Mouse (Mus musculus) stomach, embryonic 16.5 days (tissue): ENCODE results near the gene Klf12. TPM values are rescaled to one million over a fixed set of nuclear protein-coding genes. Genes with fewer than 3 reads are reported as not detected.

Experiments
- ATAC-seq: fragments of 200-750 bp; cut with Nextera tagmentation; 2 replicates; pipeline ENCODE4 v1.8.0; 2017; ENCODE audit warnings: moderate number of reproducible peaks, moderate TSS enrichment; ENCODE audit not compliant: insufficient read depth, low FRiP score
- H3K27ac ChIP-seq: fragments of 300-500 bp; sonication (generic); 2 replicates; pipeline ENCODE4 v1.5.1; 2014; ENCODE audit warnings: low read length
- H3K27me3 ChIP-seq: fragments of 300-500 bp; sonication (generic); 2 replicates; pipeline ENCODE4 v1.6.1; 2014; ENCODE audit warnings: low read length, control low read depth, mixed read lengths; ENCODE audit not compliant: control insufficient read depth, insufficient read depth
- H3K36me3 ChIP-seq: fragments of 300-500 bp; sonication (generic); 2 replicates; pipeline ENCODE4 v1.6.1; 2014; ENCODE audit warnings: low read length; ENCODE audit not compliant: control insufficient read depth, insufficient read depth
- H3K4me1 ChIP-seq: fragments of 300-500 bp; sonication (generic); 2 replicates; pipeline ENCODE4 v1.6.1; 2014; ENCODE audit warnings: low read length, control low read depth, mixed read lengths; ENCODE audit not compliant: control insufficient read depth, insufficient read depth
- H3K4me2 ChIP-seq: fragments of 300-500 bp; sonication (generic); 2 replicates; pipeline ENCODE4 v1.6.1; 2014; ENCODE audit warnings: low read depth, low read length, mixed read lengths
- H3K4me3 ChIP-seq: fragments of 300-500 bp; sonication (generic); replicated peaks from 2 replicates; pipeline ENCODE4 v1.5.1; 2014; ENCODE audit warnings: mild to moderate bottlenecking, low read length
- H3K9ac ChIP-seq: fragments of 300-500 bp; sonication (generic); 2 replicates; pipeline ENCODE4 v1.6.1; 2014; ENCODE audit warnings: low read length
- H3K9me3 ChIP-seq: fragments of 300-500 bp; sonication (generic); replicated peaks from 2 replicates; pipeline ENCODE4 v1.6.1; 2016; ENCODE audit warnings: low read length, control low read depth; ENCODE audit not compliant: control insufficient read depth
- WGBS: fragments of 180-500 bp; shearing (Covaris S2); extraction: QIAGEN DNeasy Blood & Tissue Kit; methylation state at CpG from one replicate; pipeline ENCODE4 v1.1.7; 2014; 5-methylcytosine and 5-hydroxymethylcytosine counted together
- polyA plus RNA-seq: library from polyadenylated mRNA; unstranded; fragments of >200 nt; fragmentation: Nextera tagmentation; extraction: Ambion mirVana; gene quantifications from 2 replicates; pipeline ENCODE4 v1.2.1, GENCODE M21; 2015

Klf12 gene
- polyA plus RNA-seq, 1 experiment from 2014 or later: 14.4 TPM

DNA sequence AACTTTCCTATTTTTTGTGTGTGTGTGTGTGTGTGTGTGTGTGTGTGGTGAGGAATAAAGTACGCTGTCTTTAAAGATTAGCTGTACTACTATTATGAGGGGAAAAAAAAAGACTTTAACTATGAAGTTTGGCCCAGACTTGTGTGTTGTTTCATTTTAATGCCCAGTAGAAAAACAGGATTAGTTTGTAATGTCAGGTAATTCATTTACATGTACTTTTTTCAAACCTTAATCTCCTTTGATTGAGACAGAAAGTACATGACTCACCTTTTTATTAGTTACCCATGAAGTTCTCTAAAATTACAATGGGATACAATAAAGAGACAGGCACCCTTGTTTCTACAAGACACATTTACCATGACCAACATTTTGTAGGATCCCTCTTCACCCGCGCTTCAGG lies 383.6 kb downstream of the Klf12 start:
- Histone ChIP-seq H3K4me1 (no peaks in the 10 kb centered on the region), H3K4me3 (no peak overlapping the region), H3K4me2 (no peak overlapping the region), H3K36me3 (no peaks in the 10 kb centered on the region), H3K9me3 (no peaks in the 10 kb centered on the region), H3K27ac (peak overlapping the region; percentile 64; the same call in 1 of the 2 replicates), H3K9ac (no peak overlapping the region), H3K27me3 (no peaks in the 10 kb centered on the region)
- 85% methylated on average over 3 of the region's 3 CpGs for WGBS
- no peak for ATAC-seq

DNA sequence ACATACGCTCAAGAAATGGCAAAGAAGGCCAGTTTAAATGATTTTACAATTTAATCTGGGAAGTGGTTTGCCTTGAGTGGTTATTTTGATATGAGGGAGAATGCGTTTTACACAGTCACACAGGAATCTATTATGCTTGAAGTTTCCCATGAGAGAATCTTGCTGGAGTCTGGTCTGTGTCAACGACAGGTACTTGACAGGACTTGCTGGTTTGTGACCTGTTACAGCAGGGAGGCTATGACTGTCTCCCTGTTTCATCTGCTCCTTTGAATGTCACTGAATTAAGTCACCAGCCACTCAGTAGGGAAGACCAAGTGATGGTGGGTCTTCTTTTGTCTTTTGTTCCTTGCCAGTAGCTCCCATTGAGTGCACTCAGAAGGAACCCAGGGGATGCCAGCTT lies 385.6 kb downstream of the Klf12 start:
- peak overlapping the region; percentile 53 for H3K27ac ChIP-seq
- no peak overlapping the region for H3K4me2 ChIP-seq
- no peaks in the 10 kb centered on the region for H3K9me3 ChIP-seq
- no peaks in the 10 kb centered on the region for H3K36me3 ChIP-seq
- H3K9ac ChIP-seq: no peak overlapping the region
- H3K27me3 ChIP-seq: no peaks in the 10 kb centered on the region
- 65% methylated on average over 3 of the region's 3 CpGs for WGBS
- no peaks in the 10 kb centered on the region for H3K4me1 ChIP-seq
- no peak for ATAC-seq
- H3K4me3 ChIP-seq: no peak overlapping the region

DNA sequence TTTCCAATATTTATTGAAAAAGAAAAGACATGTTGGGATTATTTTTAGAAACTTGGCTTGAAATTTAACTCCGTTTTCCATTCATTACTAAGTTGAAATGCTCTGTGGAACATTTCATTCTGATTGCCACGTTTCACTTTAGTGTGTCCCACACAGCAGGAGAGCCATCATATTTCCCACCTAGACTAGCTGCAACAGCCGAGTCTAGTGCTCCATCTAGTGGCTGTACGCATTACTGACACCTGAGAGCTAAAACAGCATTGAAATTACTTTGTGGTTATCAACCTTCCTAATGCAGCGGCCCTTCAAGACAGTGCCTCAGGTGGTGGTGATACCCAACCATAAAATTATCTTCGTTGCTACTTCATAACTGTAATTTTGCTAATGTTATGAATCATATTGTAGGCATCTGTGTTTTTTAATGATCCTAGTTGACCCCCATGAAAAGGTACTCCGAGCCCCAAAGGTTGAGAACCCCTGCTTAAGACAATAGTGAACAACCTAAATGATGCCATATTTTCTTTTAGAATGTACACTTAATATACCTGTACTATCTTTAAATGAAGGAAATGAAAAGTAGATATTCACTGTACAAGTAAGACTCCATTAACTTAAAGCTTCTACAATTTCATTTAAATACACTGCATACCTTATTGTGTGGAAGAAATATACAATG lies 389.6 kb downstream of the Klf12 start:
- Histone ChIP-seq H3K36me3 (no peaks in the 10 kb centered on the region), H3K4me1 (no peaks in the 10 kb centered on the region), H3K27ac (no peak overlapping the region), H3K4me2 (no peak overlapping the region), H3K9me3 (no peaks in the 10 kb centered on the region), H3K27me3 (no peaks in the 10 kb centered on the region), H3K4me3 (no peak overlapping the region), H3K9ac (no peak overlapping the region)
- no peak for ATAC-seq
- 19% methylated on average over 7 of the region's 7 CpGs for WGBS

DNA sequence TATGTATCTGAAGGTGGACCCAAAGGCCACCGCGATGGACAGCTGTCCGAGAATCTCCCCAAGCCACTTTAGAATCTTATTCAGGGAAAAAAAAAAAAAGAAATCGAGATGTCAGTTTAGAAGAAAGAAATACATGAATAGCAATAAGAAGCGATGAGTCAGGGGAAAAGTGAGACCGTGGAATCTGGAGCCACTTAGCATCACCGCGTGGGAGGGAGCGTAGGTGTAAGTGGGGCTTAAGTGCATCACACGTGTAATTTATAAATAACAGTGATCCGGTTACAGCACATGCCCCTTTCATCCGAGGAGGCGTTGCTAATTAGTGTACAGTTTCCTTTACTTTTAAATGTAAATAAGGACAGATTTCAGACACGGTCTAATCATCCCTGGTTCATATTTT lies 390.4 kb downstream of the Klf12 start:
- H3K4me1 ChIP-seq: no peaks in the 10 kb centered on the region
- no peaks in the 10 kb centered on the region for H3K27me3 ChIP-seq
- no peaks in the 10 kb centered on the region for H3K9me3 ChIP-seq
- no peak for ATAC-seq
- H3K36me3 ChIP-seq: no peaks in the 10 kb centered on the region
- H3K9ac ChIP-seq: no peak overlapping the region
- no peak overlapping the region; the same call in 1 of the 2 replicates for H3K27ac ChIP-seq
- no peak overlapping the region for H3K4me3 ChIP-seq
- H3K4me2 ChIP-seq: no peak overlapping the region
- WGBS: 76% methylated on average over 14 of the region's 14 CpGs

DNA sequence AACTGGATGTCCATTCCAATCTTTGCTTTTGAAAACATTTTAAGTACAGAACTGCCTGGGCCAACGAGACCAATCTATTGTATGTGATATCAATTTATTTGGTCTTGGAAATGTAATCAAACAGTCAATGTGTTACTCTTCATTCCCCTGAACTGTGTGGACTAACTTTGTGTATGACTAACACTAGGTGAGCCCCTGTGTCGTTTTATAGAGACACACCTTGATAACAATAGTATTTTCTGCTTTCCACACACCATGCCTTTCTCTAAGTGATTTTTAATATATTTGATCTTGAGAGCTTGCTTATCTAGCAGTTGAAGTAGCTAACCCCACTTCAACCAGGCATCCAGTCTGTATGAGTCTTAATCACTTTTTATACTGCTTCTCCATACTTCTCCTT lies 398.0 kb downstream of the Klf12 start:
- peak; percentile 82; the same call in 1 of the 2 replicates for ATAC-seq
- Histone ChIP-seq H3K4me3 (no peak overlapping the region), H3K4me1 (no peaks in the 10 kb centered on the region), H3K36me3 (no peaks in the 10 kb centered on the region), H3K27ac (peak overlapping the region; percentile 88), H3K9ac (no peak overlapping the region), H3K4me2 (no peak overlapping the region), H3K9me3 (no peaks in the 10 kb centered on the region), H3K27me3 (no peaks in the 10 kb centered on the region)
- WGBS: 58% methylated on average over 2 of the region's 2 CpGs

DNA sequence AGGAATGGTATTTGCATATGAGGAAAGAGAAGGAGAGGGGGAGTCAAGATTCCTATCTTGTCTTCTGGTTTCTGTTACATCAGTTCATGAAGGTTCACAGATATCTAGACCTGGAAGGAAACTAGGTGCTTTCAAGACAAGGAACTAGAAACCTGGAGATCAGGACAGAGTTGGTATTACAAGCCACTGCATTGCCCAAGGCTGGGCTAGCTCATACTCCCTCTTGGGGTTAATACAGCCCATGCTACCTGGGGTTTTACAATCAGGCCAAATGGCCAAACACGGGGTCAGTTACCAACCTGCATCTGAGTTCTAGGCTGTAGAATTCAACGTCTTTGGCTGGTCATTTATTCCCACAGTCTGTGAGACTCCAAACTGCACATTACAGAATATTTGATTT lies 398.9 kb downstream of the Klf12 start:
- ATAC-seq: no peak; the same call in 1 of the 2 replicates
- Histone ChIP-seq H3K9ac (no peak overlapping the region), H3K4me1 (no peaks in the 10 kb centered on the region), H3K9me3 (no peaks in the 10 kb centered on the region), H3K4me2 (no peak overlapping the region), H3K4me3 (no peak overlapping the region), H3K27me3 (no peaks in the 10 kb centered on the region), H3K36me3 (no peaks in the 10 kb centered on the region), H3K27ac (peak overlapping the region; percentile 88)
- 51% methylated on average over 2 of the region's 2 CpGs for WGBS

DNA sequence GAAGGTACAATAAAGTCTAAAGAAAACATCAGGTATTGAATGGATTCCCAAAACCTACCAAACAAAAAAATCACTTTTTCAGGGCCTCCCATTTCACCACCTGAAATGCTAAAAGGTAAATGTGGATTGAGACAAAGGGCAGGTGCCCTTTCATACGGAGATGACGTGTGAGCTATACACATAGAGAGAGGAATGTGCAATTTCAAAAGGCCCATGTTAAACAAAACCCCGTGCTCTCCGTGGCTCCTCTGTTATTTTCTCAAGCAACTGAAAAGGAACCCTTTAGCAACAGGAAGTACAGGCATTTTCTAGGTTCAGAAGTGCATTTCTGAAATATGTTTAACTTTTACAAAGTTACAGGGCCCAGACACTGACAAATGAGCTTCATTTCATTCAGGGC lies 399.4 kb downstream of the Klf12 start:
- no peak overlapping the region for H3K9ac ChIP-seq
- no peaks in the 10 kb centered on the region for H3K4me1 ChIP-seq
- no peak overlapping the region for H3K4me3 ChIP-seq
- ATAC-seq: peak; percentile 81; the same call in 1 of the 2 replicates
- H3K36me3 ChIP-seq: no peaks in the 10 kb centered on the region
- H3K9me3 ChIP-seq: no peaks in the 10 kb centered on the region
- no peaks in the 10 kb centered on the region for H3K27me3 ChIP-seq
- H3K4me2 ChIP-seq: no peak overlapping the region
- H3K27ac ChIP-seq: peak overlapping the region; percentile 88
- 23% methylated on average over 4 of the region's 4 CpGs for WGBS

DNA sequence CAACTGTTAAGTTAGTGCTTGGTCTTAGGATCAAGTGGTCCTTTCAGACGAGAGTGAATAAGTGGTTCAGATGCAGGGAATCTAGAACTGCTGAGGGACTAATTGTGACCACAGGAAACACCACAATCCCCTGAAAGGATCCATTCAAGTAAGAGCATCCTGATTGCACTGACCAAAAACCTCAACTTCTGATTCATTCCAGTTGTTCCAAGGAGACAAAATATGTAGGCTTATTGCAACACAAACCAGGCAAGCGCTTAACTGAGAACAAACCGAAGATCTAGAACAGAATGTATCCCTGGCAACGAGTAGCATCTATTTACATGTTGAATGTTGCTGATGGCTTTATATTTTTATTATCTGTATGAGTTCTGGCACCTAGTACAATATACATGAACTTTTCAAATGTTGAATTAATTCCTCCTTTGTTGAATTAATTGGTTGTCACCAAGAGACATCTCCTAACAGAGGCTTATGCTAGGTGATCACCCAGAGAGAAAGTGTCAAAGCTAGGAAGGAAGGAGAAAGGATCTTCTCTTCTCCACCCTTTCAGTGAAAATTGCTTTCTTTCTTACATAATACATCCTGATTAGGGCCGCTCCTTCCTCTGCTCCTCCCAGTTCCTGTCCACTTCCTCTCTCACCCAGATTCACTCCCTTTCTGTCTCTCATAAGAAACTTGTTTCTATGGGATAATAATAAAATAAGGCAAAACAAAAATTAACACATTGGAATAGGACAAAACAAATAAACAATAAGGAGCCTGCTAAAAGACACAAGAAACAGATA lies 407.5 kb downstream of the Klf12 start:
- no peak overlapping the region for H3K4me3 ChIP-seq
- H3K4me1 ChIP-seq: no peaks in the 10 kb centered on the region
- H3K27ac ChIP-seq: no peak overlapping the region
- WGBS: 82% methylated on average over 5 of the region's 5 CpGs
- no peak for ATAC-seq
- peaks cover 6% of the 10 kb centered on the region; the same call in 1 of the 2 replicates for H3K36me3 ChIP-seq
- no peak overlapping the region for H3K9ac ChIP-seq
- H3K27me3 ChIP-seq: no peaks in the 10 kb centered on the region
- no peak overlapping the region for H3K4me2 ChIP-seq
- H3K9me3 ChIP-seq: 0 out of 2 replicates have a peak, but pooled peaks cover 5% of the 10 kb centered on the region

DNA sequence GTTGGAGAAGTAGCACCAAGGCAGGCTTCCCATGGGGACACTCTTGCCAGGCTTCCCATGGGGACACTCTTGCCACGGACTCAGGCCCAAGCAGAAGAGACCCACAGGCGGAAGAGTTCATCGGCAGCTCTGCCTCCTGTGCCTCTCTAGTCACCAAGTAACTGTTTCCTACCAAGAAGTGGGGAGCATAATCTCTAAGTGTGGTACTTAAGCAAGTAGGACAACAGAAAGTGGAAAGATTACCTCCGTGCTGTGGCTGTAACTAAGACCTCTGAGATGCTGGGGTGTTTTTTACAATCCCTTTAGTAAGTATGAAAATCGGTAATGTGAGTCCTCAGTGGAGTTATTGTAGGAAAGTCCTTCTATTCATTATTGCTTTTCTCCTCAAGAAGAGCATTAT lies 410.8 kb downstream of the Klf12 start:
- Histone ChIP-seq H3K4me1 (no peaks in the 10 kb centered on the region), H3K27ac (no peak overlapping the region), H3K4me2 (no peak overlapping the region), H3K9me3 (0 out of 2 replicates have a peak, but pooled peaks cover 5% of the 10 kb centered on the region), H3K9ac (no peak overlapping the region), H3K36me3 (peaks cover 6% of the 10 kb centered on the region; the same call in 1 of the 2 replicates), H3K4me3 (no peak overlapping the region), H3K27me3 (no peaks in the 10 kb centered on the region)
- 88% methylated on average over 5 of the region's 5 CpGs for WGBS
- no peak for ATAC-seq
